Mouse (Mus musculus) midbrain, embryonic 13.5 days (tissue): ENCODE results near the gene Ssr2. TPM values are rescaled to one million over a fixed set of nuclear protein-coding genes. Genes with fewer than 3 reads are reported as not detected.
"Not testable (repeated sequence)": the region's sequence is repeated elsewhere in the genome, so short reads cannot be mapped to it uniquely, and the experiment has no call there.

Experiments used
- ATAC-seq: fragments of 200-750 bp; cut with Nextera tagmentation; 2 replicates; pipeline ENCODE4 v1.8.0; 2017; ENCODE audit warnings: mild to moderate bottlenecking, moderate TSS enrichment, moderate library complexity
- H3K27ac ChIP-seq: fragments of 300-500 bp; sonication (generic); 2 replicates; pipeline ENCODE4 v1.5.1; 2015; ENCODE audit warnings: inconsistent platforms, mild to moderate bottlenecking, moderate library complexity
- H3K27me3 ChIP-seq: fragments of 300-500 bp; sonication (generic); 2 replicates; pipeline ENCODE4 v1.6.1; 2015; ENCODE audit warnings: mild to moderate bottlenecking, inconsistent platforms
- H3K36me3 ChIP-seq: fragments of 300-500 bp; sonication (generic); 2 replicates; pipeline ENCODE4 v1.6.1; 2015; ENCODE audit warnings: mild to moderate bottlenecking, inconsistent platforms
- H3K4me1 ChIP-seq: fragments of 300-500 bp; sonication (generic); replicated peaks from 2 replicates; pipeline ENCODE4 v1.6.1; 2015; ENCODE audit warnings: inconsistent platforms
- H3K4me2 ChIP-seq: fragments of 300-500 bp; sonication (generic); replicated peaks from 2 replicates; pipeline ENCODE4 v1.6.1; 2015; ENCODE audit warnings: moderate library complexity, mild to moderate bottlenecking, inconsistent platforms
- H3K4me3 ChIP-seq: fragments of 300-500 bp; sonication (generic); replicated peaks from 2 replicates; pipeline ENCODE4 v1.5.1; 2015; ENCODE audit warnings: mild to moderate bottlenecking, inconsistent platforms
- H3K9ac ChIP-seq: fragments of 300-500 bp; sonication (generic); replicated peaks from 2 replicates; pipeline ENCODE4 v1.6.1; 2015; ENCODE audit warnings: mild to moderate bottlenecking, inconsistent platforms
- H3K9me3 ChIP-seq: fragments of 300-500 bp; sonication (generic); 2 replicates; pipeline ENCODE4 v1.6.1; 2016; ENCODE audit warnings: mild to moderate bottlenecking, inconsistent platforms
- WGBS: fragments of 180-500 bp; shearing (Covaris S2); methylation state at CpG from one replicate; pipeline ENCODE4 v1.1.7; 2015; 5-methylcytosine and 5-hydroxymethylcytosine counted together
- polyA plus RNA-seq: library from polyadenylated mRNA; unstranded; fragments of >200 nt; fragmentation: Nextera tagmentation; extraction: Ambion mirVana; gene quantifications from 2 replicates; pipeline ENCODE4 v1.2.1, GENCODE M21; 2015

Ssr2 gene
- polyA plus RNA-seq, 1 experiment from 2014 or later, result 148 TPM

DNA sequence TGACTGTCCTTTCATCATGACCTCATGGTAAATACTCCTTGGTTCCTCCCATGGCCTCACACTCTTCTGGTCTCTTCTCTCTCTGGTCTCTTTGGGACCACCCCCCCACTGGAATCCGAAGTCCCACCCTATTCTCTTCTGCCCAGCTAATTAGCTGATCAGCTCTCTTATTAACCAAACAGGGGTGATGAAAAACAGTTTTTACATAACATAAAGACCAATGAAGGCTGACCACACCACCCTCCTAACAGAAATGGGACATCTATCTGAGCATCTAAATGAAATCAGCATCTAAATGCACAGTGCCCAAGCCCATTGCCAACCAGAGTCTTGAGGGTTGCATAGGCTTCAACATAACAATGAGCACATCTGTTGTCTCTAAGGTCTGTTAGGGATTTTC, 3.8 kb upstream of the Ssr2 start:
- 80% methylated on average over 1 of the region's 1 CpGs for WGBS
- H3K9me3 ChIP-seq, result no peaks in the 10 kb centered on the region
- ATAC-seq, result no peak

DNA sequence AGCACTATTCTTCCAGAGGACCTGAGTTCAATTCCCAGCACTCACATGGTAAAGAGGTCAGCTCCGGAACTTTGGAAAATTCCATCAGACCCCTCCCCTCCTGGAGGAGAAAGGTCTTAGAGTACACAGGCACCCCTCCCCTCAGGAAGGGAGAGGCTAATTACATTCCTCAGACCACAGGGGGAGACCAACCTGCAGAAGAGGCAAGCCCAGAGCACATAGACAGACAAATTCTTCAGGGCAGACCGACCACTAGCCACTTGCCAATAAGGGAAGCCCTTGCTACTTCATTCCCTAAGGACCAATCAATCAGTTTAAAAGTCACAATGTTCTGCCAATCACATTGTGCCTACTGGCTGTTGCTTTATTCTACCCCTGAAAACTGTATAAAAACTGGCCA, 2.8 kb upstream of the Ssr2 start:
- H3K9me3 ChIP-seq, result no peaks in the 10 kb centered on the region
- peaks cover 27% of the 10 kb centered on the region for H3K36me3 ChIP-seq
- no peaks in the 10 kb centered on the region for H3K4me1 ChIP-seq
- H3K9ac ChIP-seq, result no peak overlapping the region
- no peak overlapping the region for H3K4me2 ChIP-seq
- WGBS, result 82% methylated on average over 2 of the region's 2 CpGs
- H3K27ac ChIP-seq, result no peak overlapping the region
- H3K4me3 ChIP-seq, result no peak overlapping the region
- no peak for ATAC-seq
- H3K27me3 ChIP-seq, result no peaks in the 10 kb centered on the region

More for the DNA sequence above, 3.8 kb upstream of the Ssr2 start:
- Histone ChIP-seq H3K9ac (no peak overlapping the region), H3K27ac (no peak overlapping the region), H3K27me3 (no peaks in the 10 kb centered on the region), H3K36me3 (peaks cover 36% of the 10 kb centered on the region), H3K4me3 (no peak overlapping the region), H3K4me2 (no peak overlapping the region), H3K4me1 (no peaks in the 10 kb centered on the region)

DNA sequence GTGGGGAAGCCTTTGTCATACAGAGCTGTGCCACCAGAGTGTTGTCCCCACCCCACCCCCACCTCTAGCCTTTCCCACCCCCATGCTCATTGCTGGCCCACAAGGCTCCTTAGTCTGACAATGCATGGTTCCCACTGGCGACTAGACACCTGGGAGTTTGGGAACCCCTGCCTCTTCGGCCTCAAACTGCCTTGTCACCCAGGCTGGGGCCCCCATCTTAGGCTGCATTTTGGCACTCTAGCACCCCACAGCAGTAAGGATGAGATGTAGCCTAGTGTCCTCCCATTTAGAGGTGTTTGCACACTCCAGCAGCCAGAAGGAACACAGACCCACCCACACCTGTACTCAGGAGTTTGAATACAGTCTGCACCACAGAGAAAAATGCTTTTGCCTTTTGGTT, 1.9 kb upstream of the Ssr2 start:
- 94% methylated on average over 2 of the region's 2 CpGs for WGBS
- Histone ChIP-seq H3K9ac (no peak overlapping the region), H3K27ac (no peak overlapping the region), H3K4me3 (no peak overlapping the region), H3K27me3 (no peaks in the 10 kb centered on the region), H3K4me2 (no peak overlapping the region), H3K4me1 (no peaks in the 10 kb centered on the region), H3K9me3 (no peaks in the 10 kb centered on the region), H3K36me3 (peaks cover 17% of the 10 kb centered on the region)
- no peak for ATAC-seq

DNA sequence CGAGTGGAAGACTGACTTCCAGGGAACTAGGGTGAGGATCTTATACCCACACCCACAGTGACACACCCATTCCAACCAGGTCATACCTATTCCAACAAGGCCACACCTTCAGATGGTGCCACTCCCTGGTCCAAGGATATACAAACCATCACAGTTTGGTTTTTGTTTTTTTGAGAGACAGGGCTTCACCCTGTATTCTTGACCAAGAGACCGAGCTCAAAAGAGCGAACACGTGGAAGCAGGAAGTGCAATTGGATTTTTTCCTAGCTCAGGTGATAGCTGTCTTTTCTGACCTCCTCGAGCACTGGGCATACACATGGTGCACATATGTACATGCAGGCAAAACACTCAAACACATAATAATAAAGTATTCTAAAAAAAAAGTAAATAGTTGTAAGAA, 2.2 kb downstream of the Ssr2 start:
- not testable (repeated sequence) for H3K4me3 ChIP-seq
- peaks cover 21% of the 10 kb centered on the region for H3K36me3 ChIP-seq
- 83% methylated on average over 5 of the region's 5 CpGs for WGBS

DNA sequence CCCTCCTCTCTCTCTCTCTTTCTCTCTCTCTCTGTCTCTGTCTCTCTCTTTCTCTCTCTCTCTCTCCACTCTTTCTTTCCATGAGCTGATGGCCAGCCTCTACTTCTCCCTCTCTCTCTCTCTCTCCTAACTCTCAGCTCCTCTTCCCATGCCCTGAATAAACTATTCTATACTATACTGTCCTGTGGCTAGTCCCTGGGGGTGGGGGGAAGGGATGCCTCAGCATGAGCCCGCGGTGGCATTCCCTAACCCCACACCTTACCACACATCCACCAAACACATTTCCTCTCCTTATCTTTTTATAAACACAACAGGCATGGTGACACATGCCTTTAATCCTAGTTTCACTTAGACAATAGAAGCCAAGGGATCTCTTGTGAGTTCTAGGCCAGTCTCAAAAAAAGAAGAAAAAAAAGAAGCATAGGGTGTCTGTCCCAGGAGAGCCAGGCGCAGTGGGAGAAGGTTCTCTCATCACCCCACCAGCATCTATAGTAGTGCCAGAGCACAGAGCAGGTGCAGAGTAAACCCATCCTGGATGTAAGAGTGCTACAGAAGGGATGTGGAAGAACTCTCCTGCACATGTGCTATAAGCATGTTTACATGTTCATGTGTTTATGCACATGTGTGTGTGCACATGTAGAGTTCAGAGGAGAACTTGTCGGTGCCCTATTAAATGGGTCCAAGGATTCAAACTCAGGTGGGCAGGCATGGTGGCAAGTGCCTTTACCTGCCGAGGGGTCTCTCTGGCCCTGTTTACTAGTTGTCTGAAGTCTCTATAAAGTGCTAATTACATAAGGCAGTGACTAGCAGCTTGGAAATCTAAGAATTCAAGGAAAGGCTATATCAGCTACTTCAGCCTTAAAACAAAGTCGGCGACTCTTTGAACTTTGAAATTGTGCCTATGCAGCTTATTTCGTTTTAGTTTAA, 3.1 kb downstream of the Ssr2 start:
- Histone ChIP-seq H3K4me2 (peak overlapping the region; percentile 97), H3K4me3 (peak overlapping the region; percentile 96), H3K27ac (no peak overlapping the region), H3K36me3 (peaks cover 30% of the 10 kb centered on the region), H3K9ac (no peak overlapping the region), H3K4me1 (peaks cover 14% of the 10 kb centered on the region), H3K9me3 (no peaks in the 10 kb centered on the region), H3K27me3 (no peaks in the 10 kb centered on the region)
- WGBS, result 50% methylated on average over 8 of the region's 8 CpGs
- ATAC-seq, result peak; percentile 61

More for the DNA sequence above, 2.2 kb downstream of the Ssr2 start:
- not testable (repeated sequence) for H3K27me3 ChIP-seq, H3K9ac ChIP-seq, H3K27ac ChIP-seq, ATAC-seq, H3K9me3 ChIP-seq, H3K4me2 ChIP-seq
- H3K4me1 ChIP-seq, result peaks cover 14% of the 10 kb centered on the region

DNA sequence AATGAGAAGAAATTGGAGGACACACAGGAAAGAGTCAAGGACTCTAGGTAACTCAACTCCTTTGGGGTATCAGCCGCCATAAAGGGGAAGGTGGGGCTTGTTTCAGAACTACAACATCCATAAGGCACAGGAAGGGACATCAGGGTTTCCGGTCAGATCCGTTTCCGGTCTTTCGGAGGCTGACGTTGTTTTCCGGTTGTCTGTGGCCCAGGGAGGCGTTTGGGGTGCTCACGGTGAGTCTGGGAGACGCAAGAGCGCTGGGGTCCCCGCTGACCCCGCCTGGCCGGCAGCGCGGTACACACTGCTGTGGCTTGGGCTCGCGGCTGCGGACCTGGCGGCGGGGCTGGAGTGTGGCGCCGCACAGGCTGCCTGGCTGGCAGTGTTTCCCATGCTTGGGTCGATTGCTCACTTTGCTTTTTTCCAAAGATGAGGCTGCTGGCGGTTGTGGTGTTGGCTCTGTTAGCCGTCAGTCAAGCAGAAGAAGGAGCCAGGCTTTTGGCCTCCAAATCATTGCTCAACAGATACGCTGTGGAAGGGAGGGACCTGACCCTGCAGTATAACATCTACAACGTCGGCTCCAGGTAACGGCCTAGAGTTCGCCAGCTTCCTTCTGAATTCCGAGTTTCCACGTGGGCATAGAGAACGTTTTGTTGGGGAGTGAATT, 3.9 kb downstream of the Ssr2 start:
- Histone ChIP-seq H3K4me2 (peak overlapping the region; percentile 97), H3K4me3 (peak overlapping the region; percentile 96), H3K9me3 (no peaks in the 10 kb centered on the region), H3K27me3 (no peaks in the 10 kb centered on the region), H3K4me1 (peaks cover 14% of the 10 kb centered on the region), H3K36me3 (peaks cover 38% of the 10 kb centered on the region), H3K27ac (peak overlapping the region; percentile 68), H3K9ac (peak overlapping the region; percentile 97)
- peak; percentile 88 for ATAC-seq
- under 1% methylated on average over 34 of the region's 34 CpGs for WGBS

DNA sequence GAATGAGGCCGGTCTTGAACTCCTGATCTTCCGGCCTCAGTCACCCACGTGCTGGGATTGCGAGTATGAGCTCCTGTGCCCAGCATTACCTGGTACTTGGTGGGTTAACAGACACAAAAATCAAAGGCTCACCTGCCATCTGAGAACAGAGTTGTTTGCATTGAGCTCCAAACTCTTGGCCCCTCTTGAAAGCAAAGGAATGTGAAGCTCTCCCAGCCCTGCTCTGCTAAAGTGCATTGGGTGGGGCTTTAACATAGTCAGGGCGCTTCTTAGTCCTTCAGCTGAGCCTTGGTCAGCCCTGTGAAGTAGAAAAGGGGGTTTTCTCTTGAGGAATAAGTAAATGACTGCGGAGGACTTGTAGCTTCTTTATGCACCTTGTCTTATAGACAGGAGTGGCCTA, 10.1 kb downstream of the Ssr2 start:
- no peak overlapping the region for H3K4me3 ChIP-seq
- H3K4me2 ChIP-seq, result no peak overlapping the region
- peaks cover 77% of the 10 kb centered on the region for H3K36me3 ChIP-seq
- 96% methylated on average over 6 of the region's 6 CpGs for WGBS
- no peaks in the 10 kb centered on the region for H3K27me3 ChIP-seq
- H3K27ac ChIP-seq, result no peak overlapping the region
- no peaks in the 10 kb centered on the region for H3K9me3 ChIP-seq
- peaks cover 5% of the 10 kb centered on the region for H3K4me1 ChIP-seq
- no peak overlapping the region for H3K9ac ChIP-seq
- ATAC-seq, result no peak

DNA sequence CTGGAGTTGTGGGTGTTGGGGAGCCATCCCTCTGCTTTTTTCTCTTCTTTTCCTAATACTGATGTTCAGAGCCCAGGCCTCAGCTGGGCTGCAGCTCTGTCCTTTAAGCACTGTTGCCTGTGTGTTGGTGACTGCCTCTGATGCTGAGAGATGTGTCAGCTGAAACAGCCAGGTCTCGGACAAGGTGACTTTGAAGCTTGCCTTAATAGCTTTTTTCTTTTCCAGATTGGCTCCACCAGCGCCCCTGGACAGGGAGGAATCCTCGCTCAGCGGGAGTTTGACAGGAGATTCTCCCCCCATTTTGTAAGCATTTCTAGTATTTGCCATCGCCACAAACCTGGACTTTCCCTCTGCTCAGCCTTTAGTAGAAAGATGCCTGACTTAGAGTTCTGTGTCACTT, 11.0 kb downstream of the Ssr2 start:
- no peak for ATAC-seq
- H3K4me1 ChIP-seq, result peaks cover 4% of the 10 kb centered on the region
- H3K4me3 ChIP-seq, result no peak overlapping the region
- no peak overlapping the region for H3K4me2 ChIP-seq
- 96% methylated on average over 5 of the region's 5 CpGs for WGBS
- H3K27ac ChIP-seq, result no peak overlapping the region
- peaks cover 68% of the 10 kb centered on the region for H3K36me3 ChIP-seq
- no peaks in the 10 kb centered on the region for H3K9me3 ChIP-seq
- H3K27me3 ChIP-seq, result no peaks in the 10 kb centered on the region
- no peak overlapping the region for H3K9ac ChIP-seq

DNA sequence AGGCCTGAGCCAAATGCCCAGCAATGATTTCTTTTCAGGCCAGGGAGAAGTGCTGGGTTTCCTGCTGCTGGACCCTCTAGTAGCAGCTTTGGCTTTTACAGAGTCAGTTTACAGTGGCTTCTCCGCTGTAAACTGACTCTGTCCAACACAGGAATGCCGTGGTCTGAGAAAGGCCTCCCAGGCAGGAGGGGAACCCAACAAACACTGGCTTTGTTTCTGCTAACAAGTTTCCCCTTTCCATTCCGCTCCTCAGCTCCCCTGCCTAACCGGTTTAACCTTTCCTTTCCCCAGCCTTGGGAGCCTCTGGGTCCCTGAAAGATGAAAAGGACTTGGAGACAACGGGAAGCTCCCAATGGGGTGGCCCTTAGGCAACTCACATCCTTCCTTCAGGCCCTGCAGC, 14.6 kb downstream of the Ssr2 start:
- no peaks in the 10 kb centered on the region for H3K9me3 ChIP-seq
- H3K4me2 ChIP-seq, result no peak overlapping the region
- no peak overlapping the region for H3K4me3 ChIP-seq
- H3K9ac ChIP-seq, result no peak overlapping the region
- H3K36me3 ChIP-seq, result peaks cover 39% of the 10 kb centered on the region
- H3K4me1 ChIP-seq, result peaks cover 6% of the 10 kb centered on the region
- no peak overlapping the region for H3K27ac ChIP-seq
- ATAC-seq, result no peak
- WGBS, result 28% methylated on average over 5 of the region's 5 CpGs
- no peaks in the 10 kb centered on the region for H3K27me3 ChIP-seq

DNA sequence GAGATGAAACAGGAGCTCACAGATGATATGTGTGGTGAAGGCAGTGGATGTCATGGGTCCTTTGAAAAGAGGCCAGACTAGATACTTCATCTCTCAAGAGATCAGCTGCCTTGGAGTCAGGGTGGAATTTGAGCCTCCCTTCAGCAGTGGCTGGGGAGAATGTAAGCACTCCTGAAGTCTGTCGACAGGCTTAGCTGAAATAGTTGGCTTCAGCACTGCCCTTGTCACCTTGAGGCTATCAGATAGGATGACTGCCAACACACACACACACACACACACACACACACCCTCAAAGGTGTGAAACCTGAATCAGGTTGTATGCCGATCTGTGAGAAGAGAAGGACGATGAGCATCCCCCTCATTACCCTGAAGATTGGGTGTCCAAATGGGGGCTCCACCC, 15.4 kb downstream of the Ssr2 start:
- ATAC-seq, result no peak
- no peak overlapping the region; the same call in 1 of the 2 replicates for H3K9ac ChIP-seq
- 50% methylated on average over 3 of the region's 3 CpGs for WGBS

DNA sequence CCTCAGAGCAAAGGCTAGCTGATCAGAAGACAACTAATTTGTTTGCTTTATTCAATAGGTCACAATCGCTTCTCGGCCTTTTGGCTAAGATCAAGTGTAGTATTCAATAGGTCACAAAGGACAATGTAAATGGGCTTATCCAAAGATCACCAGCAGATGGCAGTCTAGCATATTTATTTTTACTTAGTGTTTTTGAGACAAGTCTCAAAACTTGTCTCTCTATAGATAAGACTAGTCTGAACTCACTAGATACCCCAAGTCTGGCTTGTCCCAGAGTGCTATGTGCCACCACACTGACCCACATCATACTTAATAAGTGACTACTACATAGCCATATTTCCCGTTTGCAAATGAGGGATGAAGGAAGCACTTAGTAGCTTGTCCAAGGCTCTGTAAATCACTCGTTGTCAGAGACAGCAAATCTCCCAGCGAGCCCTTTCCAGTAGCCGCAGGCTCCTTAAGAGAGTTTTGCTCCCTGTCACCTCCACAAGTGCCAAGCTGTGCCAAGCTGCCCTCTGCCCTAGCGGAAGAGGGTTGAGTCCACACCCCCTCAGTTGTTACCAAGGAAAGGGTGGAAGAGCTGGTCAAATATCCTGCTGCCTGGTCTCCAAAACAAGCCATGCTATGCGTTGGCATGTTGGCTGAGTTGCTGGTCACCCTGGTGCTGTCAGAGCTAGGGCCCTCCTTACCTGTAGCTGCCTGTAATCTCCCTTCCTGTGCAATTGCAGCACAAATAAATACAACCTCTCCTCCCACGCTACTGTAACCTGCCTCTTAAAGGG, 16.5 kb downstream of the Ssr2 start:
- no peak overlapping the region for H3K4me3 ChIP-seq

More for the DNA sequence above, 15.4 kb downstream of the Ssr2 start:
- Histone ChIP-seq H3K27me3 (no peaks in the 10 kb centered on the region), H3K4me3 (no peak overlapping the region), H3K9me3 (no peaks in the 10 kb centered on the region), H3K4me2 (no peak overlapping the region), H3K36me3 (peaks cover 32% of the 10 kb centered on the region), H3K4me1 (peaks cover 6% of the 10 kb centered on the region), H3K27ac (no peak overlapping the region)

More for the DNA sequence above, 16.5 kb downstream of the Ssr2 start:
- no peaks in the 10 kb centered on the region for H3K9me3 ChIP-seq
- 37% methylated on average over 9 of the region's 9 CpGs for WGBS
- H3K4me2 ChIP-seq, result no peak overlapping the region
- no peak overlapping the region for H3K27ac ChIP-seq
- ATAC-seq, result 0 out of 2 replicates have a peak, but pooled peaks have one; percentile 11
- peaks cover 21% of the 10 kb centered on the region for H3K36me3 ChIP-seq
- H3K9ac ChIP-seq, result no peak overlapping the region
- H3K4me1 ChIP-seq, result peaks cover 6% of the 10 kb centered on the region
- H3K27me3 ChIP-seq, result no peaks in the 10 kb centered on the region
